Mouse (Mus musculus): ENCODE measurements around the gene Krtcap2.
A peak's percentile ranks its signal among the peaks of the same experiment; 100 is the strongest.

The Krtcap2 gene

DNA sequence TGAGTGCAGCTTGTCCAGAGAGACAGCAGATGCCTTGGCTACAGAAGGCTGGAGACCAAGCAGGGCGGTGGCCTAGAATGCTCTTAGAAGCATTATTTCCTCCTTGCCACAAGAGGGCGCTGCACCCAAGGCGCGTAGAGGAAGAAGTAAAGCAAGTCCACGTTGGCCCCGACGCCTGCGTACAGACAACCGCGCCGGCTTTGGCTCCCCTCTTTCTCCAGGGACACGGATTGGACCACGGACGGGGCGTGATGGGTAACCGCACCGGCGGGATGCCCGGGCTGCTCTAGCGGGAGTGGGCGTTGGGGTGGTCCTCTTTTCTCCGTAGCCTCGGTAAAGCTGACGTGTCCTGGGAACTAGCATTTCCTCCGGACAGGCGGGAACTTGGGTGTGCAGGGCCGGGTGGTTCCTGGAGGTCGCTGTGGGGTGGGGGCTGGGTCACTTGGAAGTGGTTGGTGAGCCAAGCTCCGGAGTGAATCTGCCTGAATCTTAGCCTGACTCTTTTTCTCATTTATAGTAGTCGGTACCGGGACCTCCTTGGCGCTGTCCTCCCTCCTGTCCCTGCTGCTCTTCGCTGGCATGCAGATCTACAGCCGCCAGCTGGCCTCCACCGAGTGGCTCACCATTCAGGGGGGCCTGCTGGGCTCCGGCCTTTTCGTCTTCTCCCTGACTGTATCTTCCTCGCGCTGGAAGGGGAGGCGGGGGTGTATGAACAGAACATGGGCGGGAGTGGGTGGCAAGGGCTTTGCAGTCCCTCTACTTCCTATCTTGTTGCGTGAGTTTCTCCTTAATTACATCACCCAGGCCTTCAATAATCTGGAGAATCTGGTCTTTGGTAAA is 715 bp downstream of the Krtcap2 start, which contains the start of gene Trim46:
Gene Trim46, minus strand, starts transcription at position 49 of the 840 bp plus-strand sequence.
- DNase-seq (ENCODE audit: low spot score) = peak; percentile 83

DNA sequence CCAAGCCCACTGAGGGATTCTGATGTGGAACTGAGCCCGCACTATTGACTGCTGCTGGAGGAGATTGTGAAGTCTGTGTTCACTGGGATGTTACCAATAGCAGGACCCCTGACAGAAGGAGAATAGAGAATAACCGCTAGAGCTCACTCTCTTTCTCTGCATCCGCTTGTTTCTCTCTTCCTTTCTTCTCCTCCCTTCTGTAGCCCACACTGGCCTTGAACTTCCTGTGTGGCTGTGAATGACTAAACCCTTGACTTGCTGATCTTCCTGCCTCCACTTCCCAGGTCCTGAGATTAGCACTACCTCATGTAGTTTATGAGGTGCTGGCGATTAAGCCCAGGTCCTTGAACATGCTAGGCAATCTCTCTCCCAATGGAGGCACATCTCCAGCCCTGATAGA is 1.7 kb downstream of the Krtcap2 start:
- no peak for DNase-seq (ENCODE audit: low spot score)

DNA sequence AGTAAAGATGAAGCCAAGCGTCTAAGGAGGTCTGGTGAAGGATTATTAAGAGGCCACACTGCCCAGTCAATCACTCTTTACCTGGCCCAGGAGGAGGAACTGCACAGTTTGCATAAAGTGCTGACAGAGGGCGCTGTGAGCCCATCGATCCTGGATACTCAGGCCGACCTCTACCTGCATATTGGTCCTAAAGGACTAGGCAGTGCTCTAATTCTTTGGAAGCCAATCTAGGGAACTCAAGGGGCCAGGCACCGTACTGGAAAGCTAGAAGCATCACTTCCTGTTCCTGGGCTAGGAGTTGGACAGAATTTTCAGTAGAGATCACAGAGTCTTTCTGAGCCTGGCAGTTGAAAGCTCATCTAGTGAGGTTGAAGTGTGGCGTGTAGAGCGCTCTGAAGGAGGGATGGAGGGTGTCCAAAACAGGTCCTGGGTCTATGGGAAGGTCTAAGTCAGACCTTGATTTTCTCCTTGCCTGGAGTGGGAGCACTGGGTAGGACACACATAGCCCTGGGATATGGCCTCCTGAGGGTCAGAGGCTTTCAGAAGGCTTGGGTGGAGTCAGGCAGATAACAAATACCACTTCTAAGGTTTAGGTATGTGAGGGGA is 4.8 kb downstream of the Krtcap2 start:
- no peak for DNase-seq (ENCODE audit: low spot score)

DNA sequence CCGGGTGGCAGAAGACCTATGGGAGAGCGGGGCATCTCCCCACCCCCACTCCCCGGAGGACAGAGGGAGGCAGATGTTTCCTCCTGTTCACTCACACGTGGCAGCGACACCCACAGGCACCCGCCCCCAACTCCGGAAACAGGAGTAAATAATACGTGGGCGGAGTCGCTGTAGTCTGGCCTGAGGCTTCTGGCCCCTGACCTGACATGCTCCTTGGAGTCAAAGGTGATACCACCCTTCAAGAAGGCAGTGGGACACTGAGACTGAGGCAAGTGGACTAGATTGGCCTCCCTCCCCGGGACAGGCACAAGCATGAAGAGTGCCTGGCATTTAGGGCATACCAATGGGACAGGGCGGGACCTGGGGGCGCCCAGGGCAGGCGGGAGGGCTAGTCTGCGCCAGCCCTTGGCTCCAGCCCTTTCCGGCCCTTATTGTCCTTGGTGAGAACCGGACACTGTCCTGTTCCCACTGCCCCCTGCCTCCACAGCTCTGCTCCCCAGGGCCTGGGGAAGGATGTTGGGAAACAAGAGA is 5.7 kb downstream of the Krtcap2 start:
- DNase-seq (ENCODE audit: low spot score) = no peak

- no peak for DNase-seq (ENCODE audit: low spot score)
Observed at GRCm38 (mm10) chr3:89254994-89255393, 9.2 kb downstream of the Krtcap2 start.

DNA sequence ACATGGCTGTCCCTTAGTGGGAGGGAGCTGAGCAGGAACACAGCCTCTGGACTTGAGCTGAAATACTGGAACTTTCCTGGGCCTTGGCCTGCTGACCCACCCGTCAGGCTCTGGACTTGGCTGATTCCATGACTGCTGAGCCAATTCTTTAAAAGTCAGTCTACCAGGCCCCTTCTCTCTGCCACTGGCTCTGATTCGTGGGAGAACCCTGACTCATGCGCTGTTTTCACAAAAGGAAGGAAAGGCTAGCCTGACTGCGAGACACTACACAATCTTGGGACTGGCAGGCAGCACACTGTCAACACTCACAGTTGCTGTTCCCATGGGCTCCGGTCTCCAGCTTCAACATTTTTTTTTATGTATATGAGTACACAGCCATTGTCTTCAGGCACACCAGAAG is 10.4 kb downstream of the Krtcap2 start:
- no peak for DNase-seq (ENCODE audit: low spot score)

GRCm38 (mm10) chr3:89259076-89259475 is 13.3 kb downstream of the Krtcap2 start, which contains the start of gene Dpm3:
Gene Dpm3, plus strand, starts transcription at chr3:89259358.
- DNase-seq (ENCODE audit: low spot score) = no peak

DNA sequence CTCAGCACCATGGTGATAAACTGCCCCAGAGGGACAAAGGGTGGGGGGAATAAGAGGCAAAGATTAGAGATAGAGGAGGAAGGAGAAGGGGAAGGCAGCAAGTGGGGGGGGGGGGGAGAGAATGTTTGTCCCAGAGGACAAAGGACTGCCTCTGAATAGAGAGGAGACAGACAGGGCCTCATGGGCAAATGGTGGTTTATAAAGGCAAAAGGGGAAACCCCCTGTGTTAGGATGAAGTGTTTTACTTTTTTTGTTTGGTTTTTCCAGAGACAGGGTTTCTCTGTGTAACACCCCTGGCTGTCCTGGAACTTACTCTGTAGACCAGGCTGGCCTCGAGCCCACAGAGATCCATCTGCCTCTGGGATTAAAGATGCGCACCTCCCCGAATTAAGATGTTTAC is 14.4 kb downstream of the Krtcap2 start:
- DNase-seq (ENCODE audit: low spot score) = no peak

DNA sequence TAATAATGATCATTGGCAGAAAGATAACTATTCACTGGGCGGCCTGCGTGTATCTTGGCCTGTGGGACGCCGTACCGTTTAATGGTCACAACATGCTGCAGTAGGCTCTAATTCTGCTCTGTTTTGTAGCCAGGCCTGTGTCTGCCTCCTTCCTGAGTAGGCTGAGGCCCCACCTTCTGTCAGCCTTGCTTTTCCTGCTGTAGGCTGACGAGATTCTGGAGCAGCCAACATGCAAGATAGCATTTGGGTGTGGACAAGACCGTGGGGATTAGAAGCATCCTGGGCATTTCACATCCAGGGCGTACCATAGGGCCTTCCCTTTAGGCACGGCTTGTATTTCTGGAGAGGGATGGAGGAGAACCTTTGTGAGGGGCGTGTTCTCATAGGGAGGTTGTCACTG is 16.7 kb downstream of the Krtcap2 start:
- no peak for DNase-seq (ENCODE audit: low spot score)

GRCm38 (mm10) chr3:89266439-89266893 is 20.7 kb downstream of the Krtcap2 start:
- no peak for DNase-seq (ENCODE audit: low spot score)

GRCm38 (mm10) chr3:89268916-89269315 is 23.1 kb downstream of the Krtcap2 start:
- DNase-seq (ENCODE audit: low spot score) = no peak

- peak; percentile 75 for DNase-seq (ENCODE audit: low spot score)
Observed at GRCm38 (mm10) chr3:89270051-89270755, 24.4 kb downstream of the Krtcap2 start, which contains the start of gene Slc50a1. Gene Slc50a1, minus strand, starts transcription at chr3:89270570.

DNA sequence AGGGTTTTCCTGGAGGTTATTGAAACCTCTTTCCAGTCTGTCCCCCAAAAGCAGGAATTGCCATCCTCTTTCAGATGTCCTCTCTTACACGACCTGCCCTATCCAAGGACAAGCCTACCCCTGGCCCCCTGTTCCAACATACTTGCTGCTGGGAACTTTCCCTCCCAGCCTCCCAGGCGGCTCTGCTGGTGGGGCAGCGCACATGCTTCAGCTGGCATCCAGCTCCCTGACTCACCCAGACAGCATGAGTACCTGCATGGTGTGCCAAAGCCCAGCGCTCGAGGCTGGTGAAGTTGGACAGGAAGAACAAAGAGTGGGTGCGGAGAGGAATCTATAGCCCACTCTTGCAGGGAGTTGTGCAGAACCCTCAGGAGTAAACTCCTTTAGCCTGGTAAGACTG is 25.1 kb downstream of the Krtcap2 start:
- DNase-seq (ENCODE audit: low spot score) = peak; percentile 41

DNA sequence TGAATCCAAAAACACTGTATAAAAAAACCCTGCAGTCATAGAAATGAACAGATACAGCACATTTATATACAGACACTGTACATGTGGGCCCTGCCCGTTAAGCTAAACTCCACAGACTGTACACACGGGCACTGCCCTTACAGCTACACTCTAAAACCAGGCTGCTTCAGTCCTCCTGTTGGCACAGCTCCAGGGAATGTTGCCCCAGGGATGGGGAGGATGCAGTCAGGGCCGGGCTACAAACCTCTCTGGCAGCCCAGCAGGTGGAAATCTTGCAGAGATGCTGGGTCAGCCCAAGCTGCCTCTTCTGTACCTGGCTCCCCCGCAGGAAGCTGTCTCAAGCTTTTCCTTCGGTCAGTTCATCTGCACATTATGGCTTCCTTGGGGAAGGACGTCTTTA is 26.0 kb downstream of the Krtcap2 start:
- no peak for DNase-seq (ENCODE audit: low spot score)

GRCm38 (mm10) chr3:89276061-89276460 is 30.3 kb downstream of the Krtcap2 start:
- no peak for DNase-seq (ENCODE audit: low spot score)

- DNase-seq (ENCODE audit: low spot score) = peak; percentile 15
Observed at GRCm38 (mm10) chr3:89277281-89278021, 31.7 kb downstream of the Krtcap2 start.

- DNase-seq (ENCODE audit: low spot score) = peak; percentile 16
Observed at GRCm38 (mm10) chr3:89278107-89278506, 32.3 kb downstream of the Krtcap2 start.

DNA sequence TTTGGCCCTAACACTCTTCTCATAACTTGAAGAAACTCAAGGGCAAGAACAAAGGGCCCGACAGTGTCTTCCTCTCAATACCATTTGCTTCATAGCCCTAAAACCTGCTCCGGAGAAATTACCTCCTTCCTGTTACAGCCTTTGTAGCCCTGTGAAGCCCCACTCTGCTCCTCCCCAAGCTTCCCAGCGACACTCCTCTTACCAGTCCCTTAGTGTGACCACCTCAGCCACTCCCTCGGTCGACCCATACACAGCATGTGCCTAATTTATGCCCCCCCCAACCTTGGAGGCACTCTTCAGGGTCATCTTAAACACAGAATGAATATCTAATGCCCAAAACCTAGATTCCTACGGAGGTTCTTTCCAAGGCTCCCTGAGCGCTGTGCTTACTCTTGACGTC is 32.9 kb downstream of the Krtcap2 start:
- DNase-seq (ENCODE audit: low spot score) = no peak

GRCm38 (mm10) chr3:89279153-89279890 is 33.6 kb downstream of the Krtcap2 start:
- DNase-seq (ENCODE audit: low spot score) = peak; percentile 74

- DNase-seq (ENCODE audit: low spot score) = no peak
Observed at GRCm38 (mm10) chr3:89280050-89280605, 34.4 kb downstream of the Krtcap2 start.
